Mouse (Mus musculus): ENCODE data around the gene Ccdc125.

GRCm38 (mm10) chr13:100681615-100682014, 12.1 kb downstream of the Ccdc125 start:
- TF ChIP-seq POLR2A (IDR thresholded peaks at IDR 0.05; ENCODE audit: insufficient read length, low read depth) (no peak), USF1 (IDR thresholded peaks at IDR 0.05; ENCODE audit: low read depth) (no peak), MYOD1 (IDR thresholded peaks at IDR 0.05; ENCODE audit: control insufficient read depth in 1 of 3, insufficient read length in 2 of 3, low read depth in 2 of 3) (no peak)
